Mouse (Mus musculus) MEL (cell line): ENCODE measurements around the gene Txndc8. TPM values are rescaled to one million over a fixed set of nuclear protein-coding genes. Genes with fewer than 3 reads are reported as not detected.

Source experiments
- DNase-seq: peaks from one replicate; pipeline ENCODE4 v3.0.0; 2011; ENCODE audit warnings: low read depth, low spot score
- H3K27ac ChIP-seq: 2 replicates; pipeline ENCODE4 v1.5.1; 2012; ENCODE audit warnings: low read depth, mild to moderate bottlenecking, control low read depth, low read length, moderate library complexity; ENCODE audit not compliant: control insufficient read depth
- H3K27me3 ChIP-seq, 2 experiments: fragments of 150-350 bp in 1 of 2; sonication (generic) in 1 of 2; 2 replicates each; pipeline ENCODE4 v1.6.1; 2012; ENCODE audit warnings: low read length in 2 of 2, mild to moderate bottlenecking in 2 of 2, improper control_type of control experiment in 1 of 2, moderate library complexity in 1 of 2; ENCODE audit not compliant: insufficient read depth in 2 of 2, control insufficient read depth in 1 of 2
- H3K36me3 ChIP-seq, 2 experiments: 2 replicates each; pipeline ENCODE4 v1.6.1; 2012 to 2014; ENCODE audit warnings: low read length in 2 of 2, improper control_type of control experiment in 1 of 2, inconsistent platforms in 1 of 2, mild to moderate bottlenecking in 1 of 2; ENCODE audit not compliant: insufficient read depth in 2 of 2, control insufficient read depth in 1 of 2
- H3K4me1 ChIP-seq, 2 experiments: fragments of 150-350 bp in 1 of 2; sonication (generic) in 1 of 2; 2 replicates each; pipeline ENCODE4 v1.6.1; 2012; ENCODE audit warnings: low read length in 2 of 2, improper control_type of control experiment in 1 of 2, mild to moderate bottlenecking in 1 of 2; ENCODE audit not compliant: insufficient read depth in 2 of 2, control insufficient read depth in 1 of 2
- H3K4me3 ChIP-seq, 2 experiments: fragments of 150-350 bp in 1 of 2; sonication (generic) in 1 of 2; 2 replicates each; pipeline ENCODE4 v1.5.1; 2012; ENCODE audit warnings: low read depth in 2 of 2, low read length in 2 of 2, mild to moderate bottlenecking in 2 of 2, moderate library complexity in 2 of 2, control low read depth in 1 of 2, improper control_type of control experiment in 1 of 2; ENCODE audit not compliant: control insufficient read depth in 1 of 2, insufficient read depth in 1 of 2
- H3K79me2 ChIP-seq: 2 replicates; pipeline ENCODE4 v1.6.1; 2012; ENCODE audit warnings: mild to moderate bottlenecking, low read length, moderate library complexity; ENCODE audit not compliant: control insufficient read depth, poor library complexity, insufficient read depth
- H3K9ac ChIP-seq: 2 replicates; pipeline ENCODE4 v1.6.1; 2012; ENCODE audit warnings: low read depth, mild to moderate bottlenecking, control low read depth, low read length, moderate library complexity; ENCODE audit not compliant: control insufficient read depth, poor library complexity, severe bottlenecking
- H3K9me3 ChIP-seq: fragments of 150-350 bp; sonication (generic); replicated peaks from 2 replicates; pipeline ENCODE4 v1.6.1; 2012; ENCODE audit warnings: mild to moderate bottlenecking, low read length, improper control_type of control experiment, moderate library complexity; ENCODE audit not compliant: insufficient read depth
- CHD2 ChIP-seq: IDR thresholded peaks from 2 replicates; pipeline ENCODE4 v1.6.1; 2011; ENCODE audit warnings: low read length, improper control_type of control experiment
- E2F4 ChIP-seq: IDR thresholded peaks from 2 replicates; pipeline ENCODE4 v1.6.1; 2011; ENCODE audit warnings: low read depth, low read length, improper control_type of control experiment, borderline replicate concordance
- ELF1 ChIP-seq: IDR thresholded peaks from 2 replicates; pipeline ENCODE4 v1.6.1; 2014; ENCODE audit warnings: low read depth, mild to moderate bottlenecking, inconsistent platforms, low read length, improper control_type of control experiment, moderate library complexity
- EP300 ChIP-seq, 2 experiments: IDR thresholded peaks; 2 replicates each; pipeline ENCODE4 v1.6.1; 2011; ENCODE audit warnings: improper control_type of control experiment in 2 of 2, low read length in 2 of 2, low read depth in 1 of 2, mild to moderate bottlenecking in 1 of 2
- ETS1 ChIP-seq: IDR thresholded peaks from 2 replicates; pipeline ENCODE4 v1.6.1; 2012; ENCODE audit warnings: low read depth, mild to moderate bottlenecking, inconsistent platforms, low read length, improper control_type of control experiment, moderate library complexity
- JUND ChIP-seq: IDR thresholded peaks from 2 replicates; pipeline ENCODE4 v1.6.1; 2011; ENCODE audit warnings: low read depth, mild to moderate bottlenecking, improper control_type of control experiment, low read length
- MAFK ChIP-seq: IDR thresholded peaks from 2 replicates; pipeline ENCODE4 v1.6.1; 2011; ENCODE audit warnings: low read depth, mild to moderate bottlenecking, low read length, improper control_type of control experiment, borderline replicate concordance
- MAX ChIP-seq: IDR thresholded peaks from 2 replicates; pipeline ENCODE4 v1.6.1; 2011; ENCODE audit warnings: low read length, improper control_type of control experiment
- MAZ ChIP-seq: IDR thresholded peaks from 2 replicates; pipeline ENCODE4 v1.6.1; 2012; ENCODE audit warnings: low read depth, mild to moderate bottlenecking, inconsistent platforms, low read length, improper control_type of control experiment
- MEF2A ChIP-seq: IDR thresholded peaks from 2 replicates; pipeline ENCODE4 v1.6.1; 2014; ENCODE audit warnings: low read depth, mild to moderate bottlenecking, inconsistent platforms, low read length, improper control_type of control experiment; ENCODE audit not compliant: poor library complexity, insufficient replicate concordance, severe bottlenecking; ENCODE audit errors: extremely low read depth
- MYC ChIP-seq: IDR thresholded peaks from 2 replicates; pipeline ENCODE4 v1.6.1; 2011; ENCODE audit warnings: low read depth, mild to moderate bottlenecking, low read length, improper control_type of control experiment, moderate library complexity
- NELFE ChIP-seq: IDR thresholded peaks from 2 replicates; pipeline ENCODE4 v1.6.1; 2011; ENCODE audit warnings: low read depth, low read length, improper control_type of control experiment
- NRF1 ChIP-seq: IDR thresholded peaks from 2 replicates; pipeline ENCODE4 v1.6.1; 2014; ENCODE audit warnings: low read depth, mild to moderate bottlenecking, inconsistent platforms, low read length, improper control_type of control experiment, moderate library complexity; ENCODE audit not compliant: poor library complexity, insufficient read depth, severe bottlenecking
- POLR2AphosphoS2 ChIP-seq: IDR thresholded peaks from 2 replicates; pipeline ENCODE4 v1.6.1; 2011; ENCODE audit warnings: low read length, improper control_type of control experiment
- RAD21 ChIP-seq: IDR thresholded peaks from 2 replicates; pipeline ENCODE4 v1.6.1; 2011; ENCODE audit warnings: mild to moderate bottlenecking, low read depth, low read length, improper control_type of control experiment
- RCOR1 ChIP-seq: IDR thresholded peaks from 2 replicates; pipeline ENCODE4 v1.6.1; 2012; ENCODE audit warnings: low read depth, mild to moderate bottlenecking, inconsistent platforms, low read length, improper control_type of control experiment
- USF2 ChIP-seq, 2 experiments: IDR thresholded peaks; 2 replicates each; pipeline ENCODE4 v1.6.1; 2011 to 2012; ENCODE audit warnings: improper control_type of control experiment in 2 of 2, low read length in 2 of 2, borderline replicate concordance in 1 of 2, inconsistent platforms in 1 of 2, low read depth in 1 of 2, mild to moderate bottlenecking in 1 of 2; ENCODE audit not compliant: insufficient read depth in 1 of 2
- polyA plus RNA-seq, 2 experiments: library from polyadenylated mRNA; stranded (reverse) in 1 of 2; unstranded in 1 of 2; fragments of >175 nt in 1 of 2; fragments of >200 nt in 1 of 2; gene quantifications; 2 replicates each; pipeline versions ENCODE4 v1.2.1 to v1.2.4; 2012; ENCODE audit warnings: low replicate concordance in 2 of 2, low read depth in 1 of 2; ENCODE audit not compliant: insufficient read length in 2 of 2, insufficient read depth in 1 of 2, missing spikeins in 1 of 2
- total RNA-seq: library from RNA; depleted of rRNA; stranded (reverse); fragments of 300-350 nt; gene quantifications from 2 replicates; pipeline ENCODE4 v1.2.3, GENCODE M21; 2012

Txndc8 gene
- total and polyA plus RNA-seq, 3 experiments = not detected

- Histone ChIP-seq H3K9ac (no peak overlapping the region), H3K9me3 (no peaks in the 10 kb centered on the region), H3K79me2 (peaks cover 20% of the 10 kb centered on the region), H3K36me3 (peaks cover 7 to 40% of the 10 kb centered on the region in 2 experiments), H3K4me3 (no peak overlapping the region), H3K27me3 (no peaks in the 10 kb centered on the region), H3K4me1 (no peaks in the 10 kb centered on the region), H3K27ac (no peak overlapping the region)
- DNase-seq = no peak
- TF ChIP-seq E2F4 = no peak
- no peak for TF ChIP-seq RCOR1
- no peak for TF ChIP-seq MAX
- TF ChIP-seq MAFK = no peak
- no peak for TF ChIP-seq CHD2
- no peak for TF ChIP-seq MYC
Observed at GRCm38 (mm10) chr4:57947476-57947875, 61.4 kb downstream of the Txndc8 start.

- Histone ChIP-seq H3K27me3 (no peaks in the 10 kb centered on the region), H3K9me3 (no peaks in the 10 kb centered on the region), H3K27ac (no peak overlapping the region), H3K4me1 (no peaks in the 10 kb centered on the region), H3K79me2 (peaks cover 16% of the 10 kb centered on the region), H3K4me3 (no peak overlapping the region), H3K9ac (no peak overlapping the region), H3K36me3 (peaks cover 4 to 40% of the 10 kb centered on the region in 2 experiments)
- TF ChIP-seq ELF1 (no peak), USF2 (IDR thresholded peaks at IDR 0.05; ENCODE audit: borderline replicate concordance in 1 of 2, insufficient read depth in 1 of 2, low read depth in 1 of 2, low read length in 2 of 2) (no peak), ETS1 (no peak), NRF1 (no peak), NELFE (no peak), MEF2A (no peak), JUND (no peak), RAD21 (no peak), RCOR1 (no peak), POLR2AphosphoS2 (no peak), MAZ (no peak), EP300 (IDR thresholded peaks at IDR 0.05; ENCODE audit: low read depth in 1 of 2, low read length in 2 of 2) (no peak)
- no peak for DNase-seq
Observed at GRCm38 (mm10) chr4:57947036-57947435, 61.9 kb downstream of the Txndc8 start.
